Mouse (Mus musculus): ENCODE measurements at regions not wholly inside any gene's neighbourhood (a gene's known extent, or its start where the extent isn't known, plus 50 kb on each side); places are given as distances from the start of the nearest gene placed in this dataset.
"Not testable (repeated sequence)": the region's sequence is repeated elsewhere in the genome, so short reads cannot be mapped to it uniquely, and the experiment has no call there.

DNA sequence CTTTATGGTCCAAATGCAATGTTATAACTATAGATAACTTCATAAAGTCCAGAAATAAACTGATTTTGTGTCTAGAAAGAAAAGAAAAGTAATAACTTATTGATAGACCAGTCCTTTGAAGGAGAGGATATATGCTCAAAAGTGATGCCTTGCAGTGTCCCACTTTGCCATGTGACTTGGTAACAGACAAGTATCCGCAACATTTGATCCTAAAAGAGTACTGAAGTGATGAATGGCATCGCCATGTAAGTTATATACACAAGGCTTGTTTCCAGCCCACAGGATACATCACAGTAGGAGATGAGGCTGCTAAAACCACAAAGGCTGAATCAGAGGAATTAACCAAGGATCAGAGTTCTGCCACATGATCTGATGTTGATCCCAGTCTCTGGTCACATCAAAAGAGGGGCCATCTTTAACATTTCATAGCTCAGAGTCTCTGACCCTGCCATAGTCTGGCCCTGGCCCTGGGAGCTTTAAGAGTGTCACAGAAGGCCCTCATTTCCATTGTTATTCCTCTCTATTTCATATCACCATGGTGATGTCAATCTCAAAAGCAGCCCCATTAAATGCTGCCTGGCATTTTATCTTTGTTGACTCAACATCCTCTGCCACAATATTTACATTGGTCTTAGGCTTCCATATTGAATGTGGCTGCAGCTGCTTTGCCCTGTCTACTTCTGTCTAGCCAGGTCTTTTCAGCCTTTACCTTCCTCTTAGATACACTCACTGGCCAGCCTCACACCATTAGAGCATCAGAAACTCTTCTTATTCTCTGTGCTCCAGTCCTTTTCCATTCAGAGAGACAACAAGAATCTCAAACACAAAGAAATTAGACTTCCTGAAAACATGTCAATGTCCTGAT, 506.4 kb upstream of the Gm9747 start:
- Histone ChIP-seq H3K27me3 (ENCODE audit: control insufficient read depth, insufficient read depth, low read length) (no peaks in the 10 kb centered on the region), H3K36me3 (ENCODE audit: control insufficient read depth, insufficient read depth, low read length) (no peaks in the 10 kb centered on the region), H3K27ac (ENCODE audit: low read depth, low read length) (no peak overlapping the region), H3K9me3 (ENCODE audit: control insufficient read depth, low read length) (no peaks in the 10 kb centered on the region), H3K4me1 (ENCODE audit: control insufficient read depth, insufficient read depth, low read length) (no peaks in the 10 kb centered on the region), H3K4me2 (ENCODE audit: low read depth) (no peak overlapping the region), H3K4me3 (ENCODE audit: low read depth, low read length) (no peak overlapping the region), H3K9ac (ENCODE audit: low read length) (no peak overlapping the region)
- no peak for DNase-seq (ENCODE audit: low spot score)
- WGBS = 93% methylated on average over 2 of the region's 2 CpGs
- ATAC-seq (ENCODE audit: insufficient read depth, low FRiP score, low TSS enrichment) = no peak

DNA sequence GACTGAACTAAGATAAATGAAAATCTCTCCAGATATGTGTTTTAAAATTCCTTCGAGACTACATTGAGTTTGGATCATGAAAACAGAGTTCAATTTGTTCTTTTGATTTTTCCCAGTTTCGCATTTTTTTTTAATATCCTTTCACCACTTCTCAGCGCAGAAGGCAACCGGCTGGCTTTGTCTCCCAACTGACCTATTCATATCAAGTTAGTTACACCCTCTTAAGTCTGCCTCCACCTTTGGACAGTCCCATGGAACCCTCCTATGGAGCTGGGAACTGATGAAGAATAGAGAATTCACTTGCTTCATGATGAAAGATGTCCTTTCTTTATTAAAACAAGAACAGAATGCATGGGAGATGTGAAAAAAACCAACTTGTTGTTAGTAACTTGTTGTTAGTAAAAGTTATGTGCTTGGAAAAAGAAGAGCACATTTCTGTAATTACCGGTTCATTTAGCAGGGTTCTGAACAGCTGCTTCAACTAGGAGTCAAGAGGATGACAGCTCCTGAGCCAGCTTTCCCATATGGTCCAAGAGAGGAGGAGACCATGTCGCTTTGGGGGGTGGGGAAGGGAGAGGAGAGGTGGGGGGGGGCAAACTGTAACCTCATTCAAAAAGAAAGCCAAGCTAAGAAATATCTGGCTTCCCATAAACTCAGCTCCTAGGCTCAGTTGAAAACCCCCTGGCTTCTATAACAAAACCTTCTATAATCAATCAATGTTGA, 495.6 kb upstream of the Gm9747 start:
- H3K4me1 ChIP-seq (ENCODE audit: control insufficient read depth, insufficient read depth, low read length) = peaks cover 4% of the 10 kb centered on the region; the same call in 1 of the 2 replicates
- DNase-seq (ENCODE audit: low spot score) = no peak
- H3K9ac ChIP-seq (ENCODE audit: low read length) = no peak overlapping the region
- no peak overlapping the region for H3K4me2 ChIP-seq (ENCODE audit: low read depth)
- no peaks in the 10 kb centered on the region for H3K9me3 ChIP-seq (ENCODE audit: control insufficient read depth, low read length)
- WGBS = 55% methylated on average over 6 of the region's 6 CpGs
- no peaks in the 10 kb centered on the region for H3K27me3 ChIP-seq (ENCODE audit: control insufficient read depth, insufficient read depth, low read length)
- ATAC-seq (ENCODE audit: insufficient read depth, low FRiP score, low TSS enrichment) = peak; percentile 43; the same call in 1 of the 2 replicates
- no peak overlapping the region for H3K27ac ChIP-seq (ENCODE audit: low read depth, low read length)
- no peaks in the 10 kb centered on the region for H3K36me3 ChIP-seq (ENCODE audit: control insufficient read depth, insufficient read depth, low read length)
- H3K4me3 ChIP-seq (ENCODE audit: low read depth, low read length) = no peak overlapping the region

- Histone ChIP-seq H3K9ac (ENCODE audit: low read length) (no peak overlapping the region), H3K4me3 (ENCODE audit: low read depth, low read length) (no peak overlapping the region), H3K4me2 (ENCODE audit: low read depth) (no peak overlapping the region), H3K27ac (ENCODE audit: low read depth, low read length) (no peak overlapping the region), H3K27me3 (ENCODE audit: control insufficient read depth, insufficient read depth, low read length) (no peaks in the 10 kb centered on the region), H3K4me1 (ENCODE audit: control insufficient read depth, insufficient read depth, low read length) (peaks cover 4% of the 10 kb centered on the region; the same call in 1 of the 2 replicates), H3K9me3 (ENCODE audit: control insufficient read depth, low read length) (no peaks in the 10 kb centered on the region), H3K36me3 (ENCODE audit: control insufficient read depth, insufficient read depth, low read length) (no peaks in the 10 kb centered on the region)
- ATAC-seq (ENCODE audit: insufficient read depth, low FRiP score, low TSS enrichment) = no peak
- DNase-seq (ENCODE audit: low spot score) = no peak
- WGBS = 12% methylated on average over 2 of the region's 2 CpGs
Measured at GRCm38 (mm10) chr1:81738384-81738783, 494.5 kb upstream of the Gm9747 start.

GRCm38 (mm10) chr1:81739392-81739791, 493.5 kb upstream of the Gm9747 start:
- ATAC-seq (ENCODE audit: insufficient read depth, low FRiP score, low TSS enrichment) (peak; percentile 57; the same call in 1 of the 2 replicates), DNase-seq (ENCODE audit: low spot score) (peak; percentile 21)
- 12% methylated on average over 3 of the region's 3 CpGs for WGBS
- H3K4me1 ChIP-seq (ENCODE audit: control insufficient read depth, insufficient read depth, low read length) = peaks cover 5% of the 10 kb centered on the region
- no peaks in the 10 kb centered on the region for H3K27me3 ChIP-seq (ENCODE audit: control insufficient read depth, insufficient read depth, low read length)
- H3K27ac ChIP-seq (ENCODE audit: low read depth, low read length) = no peak overlapping the region
- H3K4me2 ChIP-seq (ENCODE audit: low read depth) = no peak overlapping the region
- no peaks in the 10 kb centered on the region for H3K9me3 ChIP-seq (ENCODE audit: control insufficient read depth, low read length)
- no peak overlapping the region for H3K4me3 ChIP-seq (ENCODE audit: low read depth, low read length)
- H3K9ac ChIP-seq (ENCODE audit: low read length) = no peak overlapping the region
- no peaks in the 10 kb centered on the region for H3K36me3 ChIP-seq (ENCODE audit: control insufficient read depth, insufficient read depth, low read length)

GRCm38 (mm10) chr1:81739981-81740380, 492.9 kb upstream of the Gm9747 start:
- no peak overlapping the region for H3K4me2 ChIP-seq (ENCODE audit: low read depth)
- H3K9me3 ChIP-seq (ENCODE audit: control insufficient read depth, low read length) = no peaks in the 10 kb centered on the region
- DNase-seq (ENCODE audit: low spot score) (no peak), ATAC-seq (ENCODE audit: insufficient read depth, low FRiP score, low TSS enrichment) (no peak)
- WGBS = 93% methylated on average over 1 of the region's 1 CpGs
- no peak overlapping the region for H3K27ac ChIP-seq (ENCODE audit: low read depth, low read length)
- peaks cover 10% of the 10 kb centered on the region for H3K4me1 ChIP-seq (ENCODE audit: control insufficient read depth, insufficient read depth, low read length)
- H3K9ac ChIP-seq (ENCODE audit: low read length) = no peak overlapping the region
- no peaks in the 10 kb centered on the region for H3K27me3 ChIP-seq (ENCODE audit: control insufficient read depth, insufficient read depth, low read length)
- no peaks in the 10 kb centered on the region for H3K36me3 ChIP-seq (ENCODE audit: control insufficient read depth, insufficient read depth, low read length)
- no peak overlapping the region for H3K4me3 ChIP-seq (ENCODE audit: low read depth, low read length)

- not testable (repeated sequence) for H3K27ac ChIP-seq (ENCODE audit: low read depth, low read length); H3K9ac ChIP-seq (ENCODE audit: low read length); H3K4me2 ChIP-seq (ENCODE audit: low read depth); DNase-seq (ENCODE audit: low spot score); H3K36me3 ChIP-seq (ENCODE audit: control insufficient read depth, insufficient read depth, low read length); H3K4me3 ChIP-seq (ENCODE audit: low read depth, low read length); H3K27me3 ChIP-seq (ENCODE audit: control insufficient read depth, insufficient read depth, low read length); ATAC-seq (ENCODE audit: insufficient read depth, low FRiP score, low TSS enrichment); H3K9me3 ChIP-seq (ENCODE audit: control insufficient read depth, low read length)
- peaks cover 10% of the 10 kb centered on the region for H3K4me1 ChIP-seq (ENCODE audit: control insufficient read depth, insufficient read depth, low read length)
- WGBS = 93% methylated on average over 8 of the region's 8 CpGs
Measured at GRCm38 (mm10) chr1:81741882-81742281, 491.0 kb upstream of the Gm9747 start.

- Histone ChIP-seq H3K27ac (ENCODE audit: low read depth, low read length) (peak overlapping the region; percentile 34; the same call in 1 of the 2 replicates), H3K4me2 (ENCODE audit: low read depth) (0 out of 2 replicates have a peak overlapping the region, but pooled peaks have one; percentile 7), H3K36me3 (ENCODE audit: control insufficient read depth, insufficient read depth, low read length) (no peaks in the 10 kb centered on the region), H3K4me1 (ENCODE audit: control insufficient read depth, insufficient read depth, low read length) (peaks cover 6% of the 10 kb centered on the region), H3K9me3 (ENCODE audit: control insufficient read depth, low read length) (no peaks in the 10 kb centered on the region), H3K27me3 (ENCODE audit: control insufficient read depth, insufficient read depth, low read length) (no peaks in the 10 kb centered on the region), H3K4me3 (ENCODE audit: low read depth, low read length) (no peak overlapping the region), H3K9ac (ENCODE audit: low read length) (no peak overlapping the region)
- 29% methylated on average over 8 of the region's 8 CpGs for WGBS
- DNase-seq (ENCODE audit: low spot score) (peak; percentile 75), ATAC-seq (ENCODE audit: insufficient read depth, low FRiP score, low TSS enrichment) (peak; percentile 81; the same call in 1 of the 2 replicates)
Measured at GRCm38 (mm10) chr1:81744524-81744923, 488.4 kb upstream of the Gm9747 start.

DNA sequence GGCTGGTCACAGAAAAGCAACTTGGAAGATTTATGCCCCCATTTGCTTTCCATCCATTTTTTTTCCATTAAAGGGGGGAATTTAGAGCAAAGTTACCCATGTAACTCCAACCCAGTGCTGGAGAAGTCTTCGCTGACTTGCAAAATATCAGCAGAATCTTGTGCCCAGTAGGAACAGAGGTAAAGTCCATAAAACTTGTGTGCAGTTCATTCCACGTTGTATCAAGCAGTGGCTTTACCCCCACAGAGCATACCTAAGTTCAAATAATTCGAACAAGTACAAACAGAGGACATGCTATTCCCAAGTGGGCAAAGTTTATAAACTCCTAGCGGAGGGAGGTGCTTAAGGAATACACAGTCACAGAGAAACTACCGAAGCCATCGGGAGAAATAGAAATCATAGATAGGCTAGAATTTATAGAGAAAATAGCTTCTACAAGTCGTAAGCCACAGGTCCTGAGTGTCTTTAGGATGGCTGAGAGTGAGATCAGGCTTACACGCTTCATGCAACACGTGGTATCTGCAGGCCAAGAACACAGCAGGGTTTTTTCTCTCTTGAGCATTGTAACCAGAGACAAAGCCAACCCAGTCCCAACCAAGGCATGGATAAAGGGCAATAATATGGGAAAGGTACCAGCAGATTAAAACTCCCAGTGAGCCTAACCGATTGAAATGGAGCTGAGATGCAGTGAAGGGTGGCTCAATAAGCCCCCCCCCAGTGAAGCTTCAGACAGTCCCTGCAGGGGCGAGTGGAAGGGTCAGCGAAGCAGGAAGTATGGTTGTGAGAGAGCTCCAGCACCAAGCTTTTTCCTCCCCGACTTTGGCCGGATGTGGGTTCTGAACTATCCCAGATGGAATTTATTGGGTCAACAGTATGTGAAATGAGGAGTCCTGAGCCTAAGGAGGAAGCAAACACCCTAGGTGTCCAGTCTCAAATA, 487.6 kb upstream of the Gm9747 start:
- H3K4me1 ChIP-seq (ENCODE audit: control insufficient read depth, insufficient read depth, low read length) = peaks cover 6% of the 10 kb centered on the region
- no peaks in the 10 kb centered on the region for H3K27me3 ChIP-seq (ENCODE audit: control insufficient read depth, insufficient read depth, low read length)
- no peak overlapping the region for H3K4me3 ChIP-seq (ENCODE audit: low read depth, low read length)
- H3K4me2 ChIP-seq (ENCODE audit: low read depth) = 0 out of 2 replicates have a peak overlapping the region, but pooled peaks have one; percentile 7
- no peaks in the 10 kb centered on the region for H3K9me3 ChIP-seq (ENCODE audit: control insufficient read depth, low read length)
- peak overlapping the region; percentile 34; the same call in 1 of the 2 replicates for H3K27ac ChIP-seq (ENCODE audit: low read depth, low read length)
- whole genome bisulfite sequencing = 61% methylated on average over 14 of the region's 14 CpGs
- peak; percentile 31 for DNase-seq (ENCODE audit: low spot score)
- H3K36me3 ChIP-seq (ENCODE audit: control insufficient read depth, insufficient read depth, low read length) = no peaks in the 10 kb centered on the region
- H3K9ac ChIP-seq (ENCODE audit: low read length) = no peak overlapping the region
- ATAC-seq (ENCODE audit: insufficient read depth, low FRiP score, low TSS enrichment) = no peak

All from neural tube, embryonic 11.5 days (tissue).